ENCODE assay signal across 8 mouse cellular contexts in the genomic region with DNA sequence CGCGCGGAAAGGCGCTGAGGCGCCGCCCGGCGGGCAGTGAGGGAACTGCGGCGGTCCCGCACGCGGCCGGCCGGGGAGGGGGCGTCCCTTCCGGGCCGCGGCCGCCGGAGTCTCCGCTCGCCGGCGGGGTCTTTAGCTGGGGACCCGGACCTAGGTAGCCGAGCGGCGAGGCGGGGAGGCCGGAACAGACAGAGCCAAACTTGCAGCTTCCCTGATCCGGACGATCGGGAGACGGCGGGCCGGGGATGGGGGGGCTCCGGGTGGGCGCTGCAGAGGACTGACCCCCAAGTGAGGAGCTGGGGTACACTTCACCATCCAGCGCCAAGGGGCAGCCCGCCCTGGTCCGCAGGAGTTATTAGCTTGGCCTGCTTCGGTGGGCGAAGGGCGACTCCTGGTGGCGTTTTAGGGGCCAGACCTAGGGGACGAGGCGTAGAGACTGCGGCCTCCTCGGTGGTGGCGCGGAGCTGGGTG. TPM values are rescaled to one million over a fixed set of nuclear protein-coding genes. Genes with fewer than 3 reads are reported as not detected.
A peak's percentile ranks its signal among the peaks of the same experiment; 100 is the strongest.
DNase-seq lines count a peak whose midpoint lies in the region; ATAC-seq lines count a peak whose summit lies in the region.

No protein-coding gene starts in this region.

- ATAC-seq in intestine, embryonic 15.5 days = peak; percentile 94

- H3K27ac ChIP-seq in intestine, embryonic 15.5 days = 0 out of 2 replicates have a peak overlapping the region, but pooled peaks have one; percentile 34
- H3K27ac ChIP-seq in midbrain, embryonic 10.5 days (replicated peaks) = peak overlapping the region; percentile 89

- peak overlapping the region; percentile 72 for H3K9ac ChIP-seq in intestine, embryonic 15.5 days

- no peaks in the 10 kb centered on the region for H3K9me3 ChIP-seq in intestine, embryonic 15.5 days
- H3K9me3 ChIP-seq in midbrain, embryonic 10.5 days (replicated peaks) = no peaks in the 10 kb centered on the region

- intact Hi-C loops in left cerebral cortex, postnatal 25 days (cut with DNase I) = loop anchor here (1.0 to 2.0 kb wide), 6 partner anchors 157 to 618 kb away; no protein-coding TSS in a partner anchor

- peak overlapping the region; percentile 69 for H3K4me3 ChIP-seq in intestine, embryonic 15.5 days (replicated peaks)
- H3K4me3 ChIP-seq in midbrain, embryonic 10.5 days = peak overlapping the region; percentile 79

- peak overlapping the region; percentile 95 for H3K4me2 ChIP-seq in intestine, embryonic 15.5 days (replicated peaks)

- DNase-seq in adrenal gland, adult 18-20 months (ENCODE audit: low spot score in 2 of 2) = peak; percentile 80 to 87
- DNase-seq in embryo, embryonic 10.5 days (ENCODE audit: low spot score) = peak; percentile 94
- DNase-seq in gastrocnemius, postnatal 25 days = peak; percentile 71
- peak; percentile 84 to 86 for DNase-seq in left cerebral cortex, postnatal 25 days (ENCODE audit: low spot score in 2 of 2)
- peak; percentile 93 for DNase-seq in midbrain, embryonic 10.5 days (ENCODE audit: low spot score)
- peak; percentile 70 to 74 for DNase-seq in right cerebral cortex, postnatal 36 days (ENCODE audit: low spot score in 2 of 2)
- DNase-seq in urinary bladder, postnatal 4 days (ENCODE audit: low spot score in 2 of 2) = peak; percentile 75 to 89

- peaks cover 17% of the 10 kb centered on the region for H3K4me1 ChIP-seq in intestine, embryonic 15.5 days (replicated peaks)
- peaks cover 24% of the 10 kb centered on the region for H3K4me1 ChIP-seq in midbrain, embryonic 10.5 days

- H3K36me3 ChIP-seq in intestine, embryonic 15.5 days = no peaks in the 10 kb centered on the region
- H3K36me3 ChIP-seq in midbrain, embryonic 10.5 days = no peaks in the 10 kb centered on the region

- 0 out of 2 replicates have a peak, but pooled peaks cover 3% of the 10 kb centered on the region for H3K27me3 ChIP-seq in intestine, embryonic 15.5 days (replicated peaks)
- H3K27me3 ChIP-seq in midbrain, embryonic 10.5 days (ENCODE audit: low read depth, poor library complexity, severe bottlenecking) = peaks cover 63% of the 10 kb centered on the region

- WGBS in intestine, embryonic 15.5 days = under 1% methylated on average over 52 of the region's 52 CpGs
- under 1% methylated on average over 43 of the region's 52 CpGs for WGBS in midbrain, embryonic 10.5 days

RNA-seq across cellular contexts. Expression of a gene that starts 0.3 kb away (rescaled TPM):
- 1 to 10 TPM; 1.2 to 1.5 TPM for total RNA-seq in adrenal gland, adult 18-20 months (2021)
- under 1 TPM; 0.11 to 0.36 TPM for total RNA-seq in gastrocnemius, postnatal 25 days (2021)
- 1.7 and 1.8 TPM in 2 replicates for polyA plus RNA-seq in intestine, embryonic 15.5 days (2015; fragmentation: Nextera tagmentation; extraction: Ambion mirVana)
- total RNA-seq in left cerebral cortex, postnatal 25 days (2021) = 10 to 100 TPM; 17.7 to 18.5 TPM
- 1.7 and 3.0 TPM in 2 replicates for polyA plus RNA-seq in midbrain, embryonic 10.5 days (2016; fragmentation: Nextera tagmentation; extraction: Ambion mirVana)

Comparison
In these comparisons a context has a peak if more than half of its experiments do, and no peak if none do; other contexts are left out.
1. Peak in every context shown above with its lines: DNase-seq, ATAC-seq, H3K4me3 ChIP-seq and H3K27ac ChIP-seq.
2. RNA of a gene that starts 0.3 kb away (total RNA-seq): 17.7 to 18.5 TPM in left cerebral cortex, postnatal 25 days; 1.2 to 1.5 TPM in adrenal gland, adult 18-20 months and 0.11 to 0.36 TPM in gastrocnemius, postnatal 25 days; every median in the first group is over 4 times any median in the second.